Mouse (Mus musculus) kidney, adult 2 months (tissue): ENCODE measurements around the gene Lamp1.

ENCODE experiments used
- CTCF ChIP-seq: fragments of 200-500 bp; conservative IDR thresholded peaks from 2 replicates; pipeline ENCODE4 v1.5.1; 2011; ENCODE audit warnings: low read depth, mild to moderate bottlenecking, control low read depth, low read length, moderate library complexity, mixed read lengths; ENCODE audit not compliant: insufficient read depth, insufficient read length
- POLR2A ChIP-seq: fragments of 200-500 bp; IDR thresholded peaks from one replicate; pipeline ENCODE4 v1.6.1; 2011; ENCODE audit warnings: low read depth, low read length, control low read depth

GRCm38 (mm10) chr8:13164361-13164760 is 5.4 kb downstream of the Lamp1 start:
- TF ChIP-seq CTCF, result no peak
- TF ChIP-seq POLR2A, result no peak
